Mouse (Mus musculus) liver, adult 2 months (tissue): ENCODE data around the gene Npb. TPM values are rescaled to one million over a fixed set of nuclear protein-coding genes. Genes with fewer than 3 reads are reported as not detected.
"Not testable (repeated sequence)": the region's sequence is repeated elsewhere in the genome, so short reads cannot be mapped to it uniquely, and the experiment has no call there.

Experiments used
- DNase-seq: peaks from one replicate; pipeline ENCODE4 v3.0.0-alpha.2; 2011; ENCODE audit warnings: low read depth, low spot score; ENCODE audit errors: extremely low read depth
- H3K27ac ChIP-seq: fragments of 200-500 bp; replicated peaks from 2 replicates; pipeline ENCODE4 v1.5.1; 2012; ENCODE audit warnings: low read depth, mild to moderate bottlenecking, control low read depth, inconsistent platforms, low read length; ENCODE audit not compliant: insufficient read depth
- H3K27me3 ChIP-seq: fragments of 200-500 bp; 2 replicates; pipeline ENCODE4 v1.6.1; 2012; ENCODE audit warnings: mild to moderate bottlenecking, moderate library complexity, low read length, inconsistent platforms; ENCODE audit not compliant: control insufficient read depth, insufficient read depth
- H3K36me3 ChIP-seq: fragments of 200-500 bp; 2 replicates; pipeline ENCODE4 v1.6.1; 2012; ENCODE audit warnings: low read length, inconsistent platforms; ENCODE audit not compliant: control insufficient read depth, insufficient read depth
- H3K4me1 ChIP-seq: fragments of 200-500 bp; 2 replicates; pipeline ENCODE4 v1.6.1; 2011; ENCODE audit warnings: low read length; ENCODE audit not compliant: control insufficient read depth, insufficient read depth
- H3K4me3 ChIP-seq: fragments of 200-500 bp; 2 replicates; pipeline ENCODE4 v1.5.1; 2011; ENCODE audit warnings: low read depth, mild to moderate bottlenecking, control low read depth, low read length, moderate library complexity; ENCODE audit not compliant: insufficient read depth
- H3K79me2 ChIP-seq: fragments of 200-500 bp; 2 replicates; pipeline ENCODE4 v1.6.1; 2012; ENCODE audit warnings: inconsistent platforms, mild to moderate bottlenecking, low read length, moderate library complexity; ENCODE audit not compliant: control insufficient read depth, insufficient read depth
- H3K9ac ChIP-seq: fragments of 200-500 bp; 2 replicates; pipeline ENCODE4 v1.6.1; 2012; ENCODE audit warnings: low read depth, mild to moderate bottlenecking, control low read depth, inconsistent platforms, low read length
- CTCF ChIP-seq: fragments of 200-500 bp; IDR thresholded peaks from 2 replicates; pipeline ENCODE4 v1.5.1; 2011; ENCODE audit warnings: low read depth, low read length, control low read depth
- POLR2A ChIP-seq: fragments of 200-500 bp; IDR thresholded peaks from 2 replicates; pipeline ENCODE4 v1.6.1; 2011; ENCODE audit warnings: low read length, control low read depth; ENCODE audit not compliant: insufficient read depth; ENCODE audit errors: extremely low read depth
- WGBS: fragments of 180-500 bp; shearing (Covaris S2); methylation state at CpG from one replicate; pipeline ENCODE4 v1.1.7; 2018; 5-methylcytosine and 5-hydroxymethylcytosine counted together
- polyA plus RNA-seq: library from polyadenylated mRNA; depleted of rRNA; stranded (reverse); fragments of >200 nt; gene quantifications from 2 replicates; pipeline ENCODE4 v1.2.3, GENCODE M21; 2012
- total RNA-seq: library from RNA; depleted of rRNA; stranded (reverse); fragments of >200 nt; gene quantifications from 2 replicates; pipeline ENCODE4 v1.2.3, GENCODE M21; 2014

Gene Npb
- total and polyA plus RNA-seq, 2 experiments: 2.7 TPM; not detected in 1

GRCm38 (mm10) chr11:120581490-120582267 is 26.6 kb upstream of the Npb start, which contains the start of gene Arhgdia:
Gene Arhgdia, minus strand, starts transcription at chr11:120581624.
- peak; percentile 52 for DNase-seq
- WGBS: 3% methylated on average over 74 of the region's 75 CpGs
- Histone ChIP-seq H3K27ac (peak within 1 kb of the TSS; percentile 100), H3K4me1 (peaks cover 26% of the 10 kb centered on the region), H3K36me3 (no peaks in the 10 kb centered on the region; the same call in 1 of the 2 replicates), H3K27me3 (no peaks in the 10 kb centered on the region), H3K9ac (peak within 1 kb of the TSS; percentile 96), H3K79me2 (peaks cover 14% of the 10 kb centered on the region; the same call in 1 of the 2 replicates), H3K4me3 (peak within 1 kb of the TSS; percentile 87)
- TF ChIP-seq POLR2A (peak; percentile 84), CTCF (peak; percentile 46)

- H3K36me3 ChIP-seq: no peaks in the 10 kb centered on the region; the same call in 1 of the 2 replicates
- peak; percentile 48 for TF ChIP-seq CTCF
- TF ChIP-seq POLR2A: no peak
- peak overlapping the region; percentile 87; the same call in 1 of the 2 replicates for H3K4me3 ChIP-seq
- no peak for DNase-seq
- no peaks in the 10 kb centered on the region for H3K27me3 ChIP-seq
- H3K4me1 ChIP-seq: peaks cover 26% of the 10 kb centered on the region
- H3K9ac ChIP-seq: peak overlapping the region; percentile 96
- H3K79me2 ChIP-seq: peaks cover 14% of the 10 kb centered on the region; the same call in 1 of the 2 replicates
- 62% methylated on average over 8 of the region's 8 CpGs for WGBS
- H3K27ac ChIP-seq: peak overlapping the region; percentile 100
Observed at GRCm38 (mm10) chr11:120582268-120582981, 25.9 kb upstream of the Npb start.

GRCm38 (mm10) chr11:120582982-120583293 is 25.3 kb upstream of the Npb start:
- not testable (repeated sequence) for DNase-seq, H3K27me3 ChIP-seq, H3K27ac ChIP-seq, H3K9ac ChIP-seq, H3K36me3 ChIP-seq, H3K4me3 ChIP-seq
- 89% methylated on average over 2 of the region's 2 CpGs for WGBS
- peaks cover 14% of the 10 kb centered on the region; the same call in 1 of the 2 replicates for H3K79me2 ChIP-seq
- H3K4me1 ChIP-seq: peaks cover 26% of the 10 kb centered on the region

- Histone ChIP-seq H3K4me3 (no peak overlapping the region), H3K36me3 (peaks cover 6% of the 10 kb centered on the region), H3K27me3 (no peaks in the 10 kb centered on the region), H3K79me2 (peaks cover 8% of the 10 kb centered on the region; the same call in 1 of the 2 replicates), H3K27ac (no peak overlapping the region), H3K4me1 (peaks cover 20% of the 10 kb centered on the region), H3K9ac (no peak overlapping the region)
- TF ChIP-seq CTCF (no peak), POLR2A (no peak)
- DNase-seq: no peak
- WGBS: 92% methylated on average over 1 of the region's 1 CpGs
Observed at GRCm38 (mm10) chr11:120583937-120584336, 24.3 kb upstream of the Npb start.

- H3K9ac ChIP-seq: no peak overlapping the region
- H3K4me3 ChIP-seq: no peak overlapping the region
- no peak for DNase-seq
- H3K4me1 ChIP-seq: no peaks in the 10 kb centered on the region
- H3K27ac ChIP-seq: no peak overlapping the region
- WGBS: 81% methylated on average over 6 of the region's 6 CpGs
- peaks cover 20% of the 10 kb centered on the region for H3K36me3 ChIP-seq
- H3K79me2 ChIP-seq: no peaks in the 10 kb centered on the region
- TF ChIP-seq CTCF (no peak), POLR2A (no peak)
- no peaks in the 10 kb centered on the region for H3K27me3 ChIP-seq
Observed at GRCm38 (mm10) chr11:120588531-120588930, 19.7 kb upstream of the Npb start.
